Mouse (Mus musculus): ENCODE data around the gene Tlr4.

Gene Tlr4

DNA sequence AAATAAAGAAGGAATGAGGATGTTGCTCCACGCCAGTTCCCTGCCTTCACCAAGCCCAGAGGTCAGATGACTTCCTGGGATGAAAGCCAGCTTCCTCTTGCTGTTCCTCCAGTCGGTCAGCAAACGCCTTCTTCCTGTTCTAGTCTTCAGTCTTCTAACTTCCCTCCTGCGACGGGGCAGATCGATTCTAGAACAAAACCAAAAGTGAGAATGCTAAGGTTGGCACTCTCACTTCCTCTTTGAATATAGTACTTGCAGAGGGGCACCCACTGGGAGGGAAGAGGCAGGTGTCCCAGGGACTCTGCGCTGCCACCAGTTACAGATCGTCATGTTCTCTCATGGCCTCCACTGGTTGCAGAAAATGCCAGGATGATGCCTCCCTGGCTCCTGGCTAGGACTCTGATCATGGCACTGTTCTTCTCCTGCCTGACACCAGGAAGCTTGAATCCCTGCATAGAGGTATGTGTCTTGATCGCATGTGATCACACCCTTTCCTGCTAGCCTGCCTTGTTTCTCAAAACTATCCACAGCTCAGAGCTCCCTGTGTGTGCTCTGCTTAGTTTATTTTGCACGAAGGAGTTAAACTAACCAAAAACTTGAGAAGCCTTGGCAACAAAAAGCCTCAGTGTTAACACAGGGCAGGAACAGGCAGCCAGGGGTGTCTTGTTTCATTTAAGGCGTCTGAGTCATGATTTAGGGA is at the start of gene Tlr4:
Gene Tlr4, plus strand, starts transcription at position 122 of the 700 bp plus-strand sequence.
- H3K36me3 ChIP-seq (ENCODE audit: insufficient read depth, low read length) = no peaks in the 10 kb centered on the region
- TF ChIP-seq CTCF (conservative IDR thresholded peaks at IDR 0.05; ENCODE audit: low read length) = no peak
- TF ChIP-seq POU5F1 (IDR thresholded peaks at IDR 0.05; ENCODE audit: borderline replicate concordance, low read length) = no peak
- no peak for TF ChIP-seq NANOG (IDR thresholded peaks at IDR 0.05; ENCODE audit: borderline replicate concordance, low read length)
- H3K9me3 ChIP-seq (ENCODE audit: low read length) = no peaks in the 10 kb centered on the region
- H3K27me3 ChIP-seq (ENCODE audit: insufficient read depth, low read length) = no peaks in the 10 kb centered on the region
- no peaks in the 10 kb centered on the region for H3K4me1 ChIP-seq (replicated peaks; ENCODE audit: low read depth, low read length)
- no peak within 1 kb of the TSS for H3K4me3 ChIP-seq (replicated peaks; ENCODE audit: low read length)

DNA sequence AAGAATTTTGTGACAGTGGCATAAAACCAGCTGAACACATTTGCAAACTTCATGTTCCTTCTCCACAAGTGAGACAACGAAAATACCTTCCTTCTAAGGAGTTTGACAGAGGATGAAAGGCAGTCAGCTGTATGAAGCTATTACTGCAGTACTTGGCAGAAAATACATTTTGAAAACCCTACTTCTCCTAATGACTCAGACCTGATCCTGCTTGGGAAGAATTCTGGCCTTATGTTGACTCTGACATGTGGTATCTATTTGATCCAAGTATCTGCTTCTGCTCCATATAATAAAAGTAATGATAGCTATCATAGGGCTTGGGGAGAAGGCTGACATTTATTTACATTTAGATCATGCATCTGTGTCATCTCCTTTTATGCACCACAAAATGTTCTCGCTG is 33.1 kb upstream of the Tlr4 start:
- no peaks in the 10 kb centered on the region for H3K36me3 ChIP-seq (ENCODE audit: insufficient read depth, low read length)
- no peaks in the 10 kb centered on the region for H3K27me3 ChIP-seq (ENCODE audit: insufficient read depth, low read length)
- TF ChIP-seq POU5F1 (IDR thresholded peaks at IDR 0.05; ENCODE audit: borderline replicate concordance, low read length) (no peak), CTCF (conservative IDR thresholded peaks at IDR 0.05; ENCODE audit: low read length) (no peak), NANOG (IDR thresholded peaks at IDR 0.05; ENCODE audit: borderline replicate concordance, low read length) (no peak)
- no peaks in the 10 kb centered on the region for H3K4me1 ChIP-seq (replicated peaks; ENCODE audit: low read depth, low read length)
- no peaks in the 10 kb centered on the region for H3K9me3 ChIP-seq (ENCODE audit: low read length)
- no peak overlapping the region for H3K4me3 ChIP-seq (replicated peaks; ENCODE audit: low read length)

DNA sequence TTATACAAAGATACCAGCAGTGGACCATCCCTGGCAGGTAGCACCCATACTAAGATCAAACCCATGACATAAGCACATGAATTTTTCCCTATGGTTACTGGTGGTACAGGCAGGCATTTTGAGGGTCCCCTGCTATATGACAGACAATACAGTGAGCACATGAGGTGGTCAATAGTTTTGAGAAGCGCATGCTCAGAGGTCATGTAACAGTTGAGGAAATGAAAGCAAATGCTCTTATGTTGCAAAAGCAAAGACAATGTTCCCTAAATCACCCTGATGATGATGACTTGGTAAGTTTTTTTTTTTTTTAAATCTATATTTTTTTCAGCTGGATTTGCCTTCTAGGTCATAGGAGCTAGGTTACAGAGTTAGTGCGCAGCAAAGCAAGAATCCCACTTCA is 30.7 kb upstream of the Tlr4 start:
- Histone ChIP-seq H3K4me3 (replicated peaks; ENCODE audit: low read length) (no peak overlapping the region), H3K9me3 (ENCODE audit: low read length) (no peaks in the 10 kb centered on the region), H3K27me3 (ENCODE audit: insufficient read depth, low read length) (no peaks in the 10 kb centered on the region), H3K36me3 (ENCODE audit: insufficient read depth, low read length) (no peaks in the 10 kb centered on the region), H3K4me1 (replicated peaks; ENCODE audit: low read depth, low read length) (no peaks in the 10 kb centered on the region)
- TF ChIP-seq POU5F1 (IDR thresholded peaks at IDR 0.05; ENCODE audit: borderline replicate concordance, low read length) = no peak
- TF ChIP-seq CTCF (conservative IDR thresholded peaks at IDR 0.05; ENCODE audit: low read length) = no peak

DNA sequence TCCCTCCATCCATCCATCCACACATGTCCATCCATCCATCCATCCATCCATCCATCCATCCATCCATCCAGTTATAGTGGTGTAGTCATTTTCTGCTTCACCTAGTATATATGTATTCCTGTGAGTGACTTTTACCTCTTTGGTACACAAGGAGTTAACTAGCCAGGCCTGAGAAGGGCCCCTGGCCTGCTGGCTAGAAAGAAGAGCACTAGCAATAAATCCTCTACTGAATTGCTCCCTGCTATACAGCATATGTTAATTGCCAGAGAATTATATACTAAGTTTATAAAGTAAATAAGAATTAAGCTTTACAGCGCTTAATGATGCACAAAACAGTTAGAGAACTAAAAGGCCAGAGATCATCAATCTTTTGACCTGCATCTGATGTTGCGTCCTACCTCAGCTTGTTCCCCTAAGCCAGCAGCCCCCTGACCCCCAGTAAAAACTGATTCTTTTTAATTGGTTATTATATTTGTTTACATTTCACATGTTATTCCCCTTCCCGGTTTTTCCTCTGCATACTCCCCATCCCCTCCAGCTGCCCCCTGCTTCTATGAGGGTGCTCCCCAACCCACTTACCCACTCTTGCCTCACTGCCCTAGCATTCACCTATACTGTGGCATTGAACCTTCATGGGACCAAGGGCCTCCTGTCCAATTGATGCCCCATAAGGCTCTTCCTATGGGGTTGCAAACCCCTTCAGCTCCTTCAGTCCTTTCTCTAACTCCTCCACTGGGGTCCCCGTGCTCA is 22.7 kb upstream of the Tlr4 start:
- H3K4me1 ChIP-seq (replicated peaks; ENCODE audit: low read depth, low read length) = no peaks in the 10 kb centered on the region
- no peaks in the 10 kb centered on the region for H3K36me3 ChIP-seq (ENCODE audit: insufficient read depth, low read length)
- TF ChIP-seq NANOG (IDR thresholded peaks at IDR 0.05; ENCODE audit: borderline replicate concordance, low read length) = no peak
- TF ChIP-seq CTCF (conservative IDR thresholded peaks at IDR 0.05; ENCODE audit: low read length) = no peak
- H3K9me3 ChIP-seq (ENCODE audit: low read length) = no peaks in the 10 kb centered on the region
- no peak overlapping the region for H3K4me3 ChIP-seq (replicated peaks; ENCODE audit: low read length)
- no peaks in the 10 kb centered on the region for H3K27me3 ChIP-seq (ENCODE audit: insufficient read depth, low read length)

DNA sequence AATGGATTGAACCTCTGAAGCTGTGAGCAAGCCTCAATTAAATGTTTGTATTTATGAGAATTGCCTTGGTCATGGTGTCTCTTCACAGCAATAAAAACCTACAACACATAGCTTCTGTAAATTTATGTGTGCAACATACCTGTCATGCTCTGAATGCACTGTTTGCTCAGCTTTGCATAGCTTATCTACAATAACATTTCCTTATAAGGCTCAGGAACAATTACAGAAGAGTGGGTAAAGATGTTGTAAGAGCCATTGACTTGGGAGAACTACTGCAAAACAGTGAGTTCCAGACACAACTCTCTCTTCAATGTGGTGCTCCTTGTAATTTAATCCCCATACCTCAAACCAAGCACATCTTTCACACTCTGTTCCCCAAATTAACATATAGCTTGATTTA is 21.6 kb upstream of the Tlr4 start:
- TF ChIP-seq CTCF (conservative IDR thresholded peaks at IDR 0.05; ENCODE audit: low read length) (no peak), POU5F1 (IDR thresholded peaks at IDR 0.05; ENCODE audit: borderline replicate concordance, low read length) (no peak), NANOG (IDR thresholded peaks at IDR 0.05; ENCODE audit: borderline replicate concordance, low read length) (no peak)
- Histone ChIP-seq H3K36me3 (ENCODE audit: insufficient read depth, low read length) (no peaks in the 10 kb centered on the region), H3K27me3 (ENCODE audit: insufficient read depth, low read length) (no peaks in the 10 kb centered on the region), H3K4me3 (replicated peaks; ENCODE audit: low read length) (no peak overlapping the region), H3K4me1 (replicated peaks; ENCODE audit: low read depth, low read length) (no peaks in the 10 kb centered on the region), H3K9me3 (ENCODE audit: low read length) (no peaks in the 10 kb centered on the region)

DNA sequence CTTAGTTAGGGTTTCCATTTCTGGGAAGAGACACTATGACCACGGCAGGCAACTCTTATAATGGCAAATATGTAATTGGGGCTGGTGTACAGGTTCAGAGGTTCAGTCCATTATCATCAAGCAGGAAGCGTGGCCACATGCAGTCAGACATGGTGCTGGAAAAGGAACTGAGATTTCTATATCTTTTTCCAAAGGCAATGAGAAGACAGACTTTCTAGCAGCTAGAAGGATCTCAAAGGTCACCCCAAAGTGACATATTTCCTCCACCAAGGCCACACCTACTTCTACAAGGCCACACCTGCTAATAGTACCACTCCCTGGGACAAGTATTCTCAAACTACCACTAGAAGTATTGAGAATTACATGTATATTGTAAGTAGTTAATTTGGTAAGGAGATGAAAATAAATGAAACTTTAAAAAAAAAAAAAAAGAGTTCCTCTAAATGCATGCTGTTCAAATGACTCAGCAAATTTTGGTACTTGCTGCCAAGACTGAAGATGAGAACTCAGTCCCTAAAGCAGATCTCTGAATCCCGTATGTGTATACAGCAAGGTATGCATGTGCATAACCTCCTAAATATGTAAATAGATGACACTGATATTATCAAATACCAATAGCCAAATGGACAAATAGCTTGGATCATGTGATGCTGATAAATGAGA is 10.9 kb upstream of the Tlr4 start:
- Histone ChIP-seq H3K4me1 (replicated peaks; ENCODE audit: low read depth, low read length) (no peaks in the 10 kb centered on the region), H3K36me3 (ENCODE audit: insufficient read depth, low read length) (no peaks in the 10 kb centered on the region), H3K9me3 (ENCODE audit: low read length) (no peaks in the 10 kb centered on the region), H3K27me3 (ENCODE audit: insufficient read depth, low read length) (no peaks in the 10 kb centered on the region), H3K4me3 (replicated peaks; ENCODE audit: low read length) (no peak overlapping the region)
- no peak for TF ChIP-seq NANOG (IDR thresholded peaks at IDR 0.05; ENCODE audit: borderline replicate concordance, low read length)
- no peak for TF ChIP-seq CTCF (conservative IDR thresholded peaks at IDR 0.05; ENCODE audit: low read length)
- TF ChIP-seq POU5F1 (IDR thresholded peaks at IDR 0.05; ENCODE audit: borderline replicate concordance, low read length) = no peak

DNA sequence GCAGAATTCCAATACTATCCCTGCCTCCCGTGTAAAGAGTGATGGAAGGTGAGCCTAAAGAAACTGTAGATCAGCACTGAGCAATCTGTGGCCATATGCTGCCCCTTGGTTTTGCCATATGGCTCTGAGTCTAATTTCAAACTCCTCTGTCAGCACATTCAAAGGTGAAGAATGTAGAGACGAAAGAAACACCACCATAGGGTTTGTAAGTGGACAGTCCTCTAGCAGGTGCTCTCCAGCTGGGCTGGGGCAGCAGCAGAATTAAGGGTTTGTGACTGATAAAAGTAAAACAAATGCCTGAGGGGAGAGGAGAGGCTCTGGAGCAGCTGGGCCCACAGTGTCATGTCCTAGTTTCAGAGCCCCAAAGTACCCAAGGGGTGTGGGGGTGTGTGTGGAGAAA is 6.2 kb upstream of the Tlr4 start:
- H3K9me3 ChIP-seq (ENCODE audit: low read length) = no peaks in the 10 kb centered on the region
- no peak for TF ChIP-seq CTCF (conservative IDR thresholded peaks at IDR 0.05; ENCODE audit: low read length)
- no peak for TF ChIP-seq NANOG (IDR thresholded peaks at IDR 0.05; ENCODE audit: borderline replicate concordance, low read length)
- no peak for TF ChIP-seq POU5F1 (IDR thresholded peaks at IDR 0.05; ENCODE audit: borderline replicate concordance, low read length)
- H3K27me3 ChIP-seq (ENCODE audit: insufficient read depth, low read length) = no peaks in the 10 kb centered on the region
- H3K36me3 ChIP-seq (ENCODE audit: insufficient read depth, low read length) = no peaks in the 10 kb centered on the region
- no peaks in the 10 kb centered on the region for H3K4me1 ChIP-seq (replicated peaks; ENCODE audit: low read depth, low read length)
- no peak overlapping the region for H3K4me3 ChIP-seq (replicated peaks; ENCODE audit: low read length)

DNA sequence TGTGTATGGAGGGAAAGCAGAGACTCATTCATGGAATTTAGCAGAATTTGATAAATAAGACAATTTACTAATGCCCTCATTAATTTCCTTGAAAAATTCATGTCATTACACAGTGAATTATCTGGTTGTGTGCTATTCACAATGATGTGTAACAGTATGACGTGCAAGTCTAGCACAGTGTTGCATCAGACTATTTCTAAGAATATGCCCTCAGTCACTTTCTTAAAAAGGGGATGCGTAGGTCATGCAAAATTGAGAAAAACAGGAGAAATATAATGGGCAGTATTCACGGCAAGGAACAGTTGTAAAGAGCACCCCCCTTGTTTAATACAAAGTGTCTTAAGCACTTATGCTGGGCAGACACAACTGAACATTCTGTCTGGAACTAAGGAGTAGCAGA is 5.6 kb upstream of the Tlr4 start:
- Histone ChIP-seq H3K4me3 (replicated peaks; ENCODE audit: low read length) (no peak overlapping the region), H3K27me3 (ENCODE audit: insufficient read depth, low read length) (no peaks in the 10 kb centered on the region), H3K36me3 (ENCODE audit: insufficient read depth, low read length) (no peaks in the 10 kb centered on the region), H3K4me1 (replicated peaks; ENCODE audit: low read depth, low read length) (no peaks in the 10 kb centered on the region), H3K9me3 (ENCODE audit: low read length) (no peaks in the 10 kb centered on the region)
- TF ChIP-seq CTCF (conservative IDR thresholded peaks at IDR 0.05; ENCODE audit: low read length) (no peak), NANOG (IDR thresholded peaks at IDR 0.05; ENCODE audit: borderline replicate concordance, low read length) (no peak), POU5F1 (IDR thresholded peaks at IDR 0.05; ENCODE audit: borderline replicate concordance, low read length) (no peak)

All from E14TG2a.4 (cell line).